Mouse (Mus musculus) small intestine, adult 2 months (tissue): ENCODE data around the gene Fuca1.

Experiments used
- CTCF ChIP-seq: fragments of 200-500 bp; IDR thresholded peaks from 2 replicates; pipeline ENCODE4 v1.5.1; 2012; ENCODE audit warnings: low read depth, mild to moderate bottlenecking, control low read depth, inconsistent platforms, low read length, moderate library complexity, mixed read lengths; ENCODE audit not compliant: insufficient replicate concordance, insufficient read length; ENCODE audit errors: extremely low read depth
- POLR2A ChIP-seq: fragments of 200-500 bp; IDR thresholded peaks from 2 replicates; pipeline ENCODE4 v1.6.1; 2012; ENCODE audit warnings: low read depth, mild to moderate bottlenecking, control low read depth, inconsistent platforms, low read length, moderate library complexity

- TF ChIP-seq POLR2A, result no peak
- TF ChIP-seq CTCF, result no peak
Measured at GRCm38 (mm10) chr4:135926195-135926808, 5.8 kb downstream of the Fuca1 start.
